Mouse (Mus musculus) embryonic fibroblast, embryonic 13.5 days (primary cell): ENCODE results near the gene Imp4. TPM values are rescaled to one million over a fixed set of nuclear protein-coding genes. Genes with fewer than 3 reads are reported as not detected.
"Not testable (repeated sequence)": the region's sequence is repeated elsewhere in the genome, so short reads cannot be mapped to it uniquely, and the experiment has no call there.

Source experiments
- H3K27ac ChIP-seq: 2 replicates; pipeline ENCODE4 v1.5.1; 2012; ENCODE audit warnings: low read length, control low read depth, inconsistent platforms; ENCODE audit not compliant: insufficient read depth
- H3K4me1 ChIP-seq: 2 replicates; pipeline ENCODE4 v1.6.1; 2011; ENCODE audit warnings: low read length; ENCODE audit not compliant: control insufficient read depth, insufficient read depth
- H3K4me3 ChIP-seq: 2 replicates; pipeline ENCODE4 v1.5.1; 2011; ENCODE audit warnings: mild to moderate bottlenecking, control low read depth, low read length; ENCODE audit not compliant: insufficient read depth
- CTCF ChIP-seq: IDR thresholded peaks from 2 replicates; pipeline ENCODE4 v1.5.1; 2011; ENCODE audit warnings: mild to moderate bottlenecking, control low read depth, low read length, moderate library complexity, borderline replicate concordance; ENCODE audit not compliant: insufficient read depth
- POLR2A ChIP-seq: IDR thresholded peaks from 2 replicates; pipeline ENCODE4 v1.6.1; 2011; ENCODE audit warnings: low read depth, mild to moderate bottlenecking, control low read depth, low read length, moderate library complexity
- polyA plus RNA-seq: library from polyadenylated mRNA; stranded (reverse); fragments of >200 nt; gene quantifications from 2 replicates; pipeline ENCODE4 v1.2.4, GENCODE M21; 2011; ENCODE audit warnings: low read depth; ENCODE audit not compliant: missing spikeins, insufficient read length

Imp4 gene
- polyA plus RNA-seq, 1 experiment, result 36.2 TPM

DNA sequence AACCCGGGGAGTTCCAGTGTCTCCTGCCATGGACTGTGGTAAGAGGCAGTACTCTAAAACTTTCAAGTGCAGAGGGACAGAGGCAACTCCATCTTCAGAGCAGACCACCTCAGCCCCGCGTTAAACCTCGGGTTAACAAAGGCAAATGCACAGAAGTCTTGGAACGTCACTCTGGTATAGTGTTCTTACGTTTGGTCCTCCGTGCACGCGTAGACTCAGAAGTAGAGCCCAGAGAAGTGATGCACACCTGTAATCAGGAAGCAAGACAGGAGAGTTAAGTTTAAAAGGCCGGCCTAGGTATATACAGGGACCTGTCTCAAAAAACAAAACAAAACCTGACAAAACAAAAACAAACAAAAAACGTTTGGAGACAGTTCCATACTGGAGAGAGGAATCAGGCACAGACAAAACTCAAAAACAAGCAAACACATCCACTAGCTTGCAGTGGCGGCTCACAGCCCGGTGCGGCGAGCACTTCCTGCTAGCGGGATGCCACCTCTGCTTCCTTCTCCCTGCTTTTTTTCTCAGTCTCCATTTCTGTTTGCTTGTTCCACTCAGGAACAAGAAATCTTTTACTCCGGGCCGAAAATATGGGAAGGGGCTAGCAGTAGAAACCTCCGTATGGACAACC is 5.6 kb upstream of the Imp4 start:
- Histone ChIP-seq H3K27ac (no peak overlapping the region; the same call in none of the 2 replicates), H3K4me3 (peak overlapping the region; percentile 12), H3K4me1 (no peaks in the 10 kb centered on the region)
- TF ChIP-seq CTCF (no peak), POLR2A (0 out of 2 replicates have a peak, but pooled peaks have one; percentile 11)

DNA sequence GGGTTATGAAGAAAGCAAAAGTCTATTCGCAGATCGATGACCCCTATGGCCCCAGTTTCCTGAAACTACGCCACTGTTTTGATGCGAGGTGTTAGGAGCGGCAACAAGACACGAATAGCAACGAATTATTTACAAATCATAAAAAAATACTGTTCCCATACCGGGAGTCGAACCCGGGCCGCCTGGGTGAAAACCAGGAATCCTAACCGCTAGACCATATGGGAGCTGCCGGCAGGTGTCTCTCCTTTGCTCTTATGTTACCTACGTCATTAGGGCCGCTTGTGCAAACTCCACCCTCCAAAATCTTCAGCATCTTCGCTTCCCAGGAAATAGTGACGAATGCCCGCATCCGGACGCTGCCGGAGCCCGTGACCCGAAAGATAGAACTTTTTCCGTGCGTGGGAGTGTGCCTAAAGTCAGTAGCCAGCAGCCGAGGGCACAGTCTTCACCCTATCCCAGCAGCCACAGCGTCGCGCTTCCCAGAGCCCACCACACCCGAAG is 4.9 kb upstream of the Imp4 start:
- Histone ChIP-seq H3K4me3 (peak overlapping the region; percentile 49), H3K4me1 (no peaks in the 10 kb centered on the region), H3K27ac (peak overlapping the region; percentile 77)
- peak; percentile 65 for TF ChIP-seq POLR2A
- no peak for TF ChIP-seq CTCF

DNA sequence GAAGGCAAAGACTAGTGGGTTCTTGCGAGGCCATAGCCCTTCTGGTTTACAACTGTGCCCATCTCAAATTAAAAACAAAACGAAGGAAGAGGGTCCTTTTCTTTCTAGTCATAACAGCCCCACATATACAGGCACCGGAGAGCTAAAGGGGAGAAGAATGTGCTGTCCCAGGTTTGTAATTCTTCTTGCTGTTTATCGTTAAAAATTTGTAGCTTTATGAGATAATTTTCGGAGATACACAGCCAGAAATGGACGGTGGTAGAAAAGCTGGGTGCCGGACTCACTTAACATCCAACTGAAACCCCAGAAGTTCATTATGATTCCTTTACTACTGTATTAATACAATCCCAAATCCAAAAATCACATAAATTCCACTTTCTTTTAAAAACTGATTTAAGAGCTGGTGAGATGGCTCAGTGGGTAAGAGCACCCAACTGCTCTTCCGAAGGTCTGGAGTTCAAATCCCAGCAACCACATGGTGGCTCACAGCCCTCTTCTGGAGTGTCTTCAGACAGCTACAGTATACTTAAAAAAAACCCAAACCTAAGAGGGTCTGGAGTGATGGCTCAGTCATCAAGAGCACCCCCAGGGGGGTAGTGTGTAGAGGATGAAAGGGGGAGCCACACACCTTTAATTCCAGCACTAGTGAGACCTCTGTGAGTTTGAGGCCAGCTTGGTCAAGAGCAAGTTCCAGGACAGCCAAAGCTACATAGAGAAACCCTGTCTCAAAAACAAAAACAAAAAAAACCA is 4.1 kb upstream of the Imp4 start:
- Histone ChIP-seq H3K27ac (peak overlapping the region; percentile 77), H3K4me3 (peak overlapping the region; percentile 49), H3K4me1 (no peaks in the 10 kb centered on the region)
- TF ChIP-seq POLR2A, result no peak
- TF ChIP-seq CTCF, result no peak

DNA sequence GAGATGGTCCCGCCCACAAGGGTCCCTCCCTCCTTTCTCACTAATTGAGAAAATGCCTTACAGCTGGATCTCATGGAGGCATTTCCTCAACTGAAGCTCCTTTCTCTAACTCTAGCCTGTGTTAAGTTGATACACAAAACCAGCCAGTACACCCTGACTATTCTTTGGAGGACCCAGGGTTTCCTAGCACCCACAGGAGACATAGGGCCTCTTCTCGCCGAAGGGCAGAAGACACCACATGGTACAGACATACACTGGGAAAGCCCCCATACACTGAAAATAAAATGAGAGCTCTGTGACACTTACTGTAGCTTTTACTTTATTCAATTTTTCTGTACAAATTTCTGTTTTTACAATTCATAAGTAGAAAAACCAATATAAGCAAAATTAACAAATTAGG is 3.3 kb upstream of the Imp4 start:
- Histone ChIP-seq H3K27ac (no peak overlapping the region), H3K4me3 (no peak overlapping the region), H3K4me1 (no peaks in the 10 kb centered on the region)
- TF ChIP-seq POLR2A (no peak), CTCF (no peak)

DNA sequence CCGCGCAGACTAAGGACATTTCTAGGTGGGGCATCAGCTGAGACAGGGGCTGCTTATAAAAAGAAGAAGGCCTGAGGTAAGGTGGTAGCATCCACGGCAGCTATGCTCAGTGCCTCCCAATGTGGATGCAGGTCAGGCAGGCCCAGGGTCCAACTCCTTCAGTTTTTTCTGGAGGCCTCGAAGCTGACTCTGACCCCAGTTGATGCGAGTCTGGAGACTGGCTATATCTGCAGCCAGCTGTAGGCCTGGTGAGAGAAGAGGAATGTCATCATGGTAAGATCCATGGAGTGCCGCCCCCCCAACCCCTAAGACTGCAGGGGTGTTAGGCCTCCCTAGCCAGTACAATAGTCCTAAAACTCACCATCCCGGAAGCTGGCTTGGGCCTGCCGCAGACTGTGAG is 2.3 kb upstream of the Imp4 start:
- H3K27ac ChIP-seq, H3K4me1 ChIP-seq, H3K4me3 ChIP-seq: not testable (repeated sequence)

DNA sequence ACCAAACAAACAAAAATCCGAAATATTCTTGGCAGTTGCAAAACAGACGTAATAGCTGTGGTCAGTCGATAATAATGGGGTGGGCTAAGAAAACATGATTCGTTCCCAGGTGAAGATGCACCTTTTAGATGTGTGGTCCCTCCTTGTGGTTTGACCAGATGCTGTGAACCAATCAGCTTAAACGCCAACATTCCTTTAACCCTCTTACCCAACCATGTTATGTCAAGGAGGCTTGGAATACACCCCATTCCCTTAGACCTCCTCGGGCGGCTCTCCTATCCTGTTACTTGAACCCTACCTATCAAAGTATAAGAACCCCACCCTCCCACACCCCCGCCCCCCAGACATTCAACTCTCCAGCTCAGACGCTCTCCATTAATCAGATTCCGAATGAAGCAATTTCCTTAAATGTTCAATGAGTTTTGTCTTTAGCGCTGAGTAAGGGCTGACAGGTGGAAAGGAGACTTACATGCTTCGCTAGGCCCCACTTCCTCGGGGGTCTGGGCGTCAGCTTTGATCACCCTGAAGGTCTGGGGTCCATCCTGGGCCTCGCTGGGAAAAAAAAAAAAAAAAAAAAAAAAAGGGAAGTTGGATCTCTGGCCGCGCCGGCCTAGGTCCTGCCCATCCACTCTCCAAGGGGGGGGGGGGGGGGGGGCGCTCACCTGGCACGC is 1.1 kb upstream of the Imp4 start:
- H3K4me1 ChIP-seq, result no peaks in the 10 kb centered on the region
- no peak overlapping the region for H3K27ac ChIP-seq
- TF ChIP-seq CTCF (no peak), POLR2A (no peak)
- peak overlapping the region; percentile 68 for H3K4me3 ChIP-seq

DNA sequence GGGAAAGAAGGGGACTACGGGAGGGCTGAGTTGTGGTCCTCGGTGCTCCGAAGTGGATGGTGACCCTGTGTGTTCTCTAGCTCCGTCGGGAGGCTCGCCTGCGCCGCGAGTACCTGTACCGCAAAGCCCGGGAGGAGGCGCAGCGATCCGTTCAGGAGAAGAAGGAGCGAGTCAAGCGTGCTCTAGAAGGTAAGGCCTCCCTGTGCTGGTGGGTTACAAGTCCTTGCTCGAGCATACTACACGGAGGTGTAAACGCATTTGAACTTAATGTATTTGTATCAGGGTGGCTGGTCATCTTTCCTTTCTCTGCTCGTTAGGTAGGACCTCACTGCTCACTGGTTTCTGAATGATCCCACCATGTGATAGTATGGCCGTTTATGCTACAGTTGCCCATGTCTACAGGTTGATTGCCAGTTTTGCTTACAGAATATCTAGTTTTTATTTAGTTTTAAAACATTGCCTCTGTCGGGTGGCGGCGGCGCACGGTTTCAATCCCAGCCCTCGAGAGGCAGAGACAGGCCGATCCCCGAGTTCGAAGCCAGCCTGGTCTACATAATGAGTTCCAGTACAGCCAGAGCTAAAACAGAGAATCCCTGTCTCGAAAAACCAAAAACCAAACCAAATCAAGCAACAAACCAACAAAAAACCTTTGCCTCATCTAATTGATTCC is 445 bp downstream of the Imp4 start:
- Histone ChIP-seq H3K4me1 (no peaks in the 10 kb centered on the region), H3K4me3 (peak overlapping the region; percentile 78), H3K27ac (no peak overlapping the region)
- TF ChIP-seq POLR2A, result no peak
- no peak for TF ChIP-seq CTCF

DNA sequence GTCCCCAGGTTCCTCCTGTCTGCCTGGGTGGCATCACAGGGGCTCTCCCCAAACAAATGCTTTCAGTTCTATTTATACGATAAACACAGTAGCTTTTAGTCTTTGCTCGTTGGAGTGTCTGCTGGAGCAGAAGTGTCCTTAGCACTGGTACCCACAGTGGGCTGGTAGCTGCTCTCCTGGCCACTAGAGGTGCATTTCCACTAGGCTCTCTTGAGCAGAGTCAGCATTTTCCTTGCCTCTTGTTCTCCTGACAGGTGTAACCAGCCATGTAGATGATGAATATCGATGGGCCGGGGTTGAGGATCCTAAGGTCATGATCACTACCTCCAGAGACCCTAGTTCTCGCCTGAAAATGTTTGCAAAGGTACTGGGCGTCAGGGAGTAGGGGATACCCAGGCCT is 3.5 kb downstream of the Imp4 start:
- TF ChIP-seq CTCF (no peak), POLR2A (no peak)
- H3K27ac ChIP-seq, result no peak overlapping the region
- H3K4me3 ChIP-seq, result no peak overlapping the region
- no peaks in the 10 kb centered on the region for H3K4me1 ChIP-seq

DNA sequence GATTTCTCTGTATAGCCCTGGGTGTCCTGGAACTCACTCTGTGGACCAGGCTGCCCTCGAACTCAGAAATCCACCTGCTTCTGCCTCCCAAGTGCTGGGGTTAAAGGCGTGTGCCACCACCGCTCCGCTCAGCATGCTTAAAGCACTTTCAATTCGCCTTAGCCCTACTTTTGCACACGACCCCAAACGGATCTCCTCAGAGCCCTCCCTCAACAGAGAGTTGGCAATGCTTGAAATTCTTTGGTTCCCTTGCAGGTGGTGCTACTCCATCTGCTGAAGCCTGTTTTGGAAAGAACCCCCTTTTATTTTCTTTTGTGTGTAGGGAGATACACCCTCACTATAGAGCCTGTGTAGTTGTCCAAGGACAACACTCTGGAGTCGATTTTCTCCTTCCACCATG is 18.8 kb downstream of the Imp4 start:
- Histone ChIP-seq H3K4me1 (peaks cover 3% of the 10 kb centered on the region; the same call in 1 of the 2 replicates), H3K27ac (no peak overlapping the region), H3K4me3 (no peak overlapping the region)
- TF ChIP-seq CTCF (no peak), POLR2A (no peak)
